Mouse (Mus musculus): ENCODE data around the gene Aldh1a1. TPM values are rescaled to one million over a fixed set of nuclear protein-coding genes. Genes with fewer than 3 reads are reported as not detected.
"Not testable (repeated sequence)": the region's sequence is repeated elsewhere in the genome, so short reads cannot be mapped to it uniquely, and the experiment has no call there.

The Aldh1a1 gene
- polyA plus RNA-seq, 1 experiment from 2014 or later: 1.3 TPM

DNA sequence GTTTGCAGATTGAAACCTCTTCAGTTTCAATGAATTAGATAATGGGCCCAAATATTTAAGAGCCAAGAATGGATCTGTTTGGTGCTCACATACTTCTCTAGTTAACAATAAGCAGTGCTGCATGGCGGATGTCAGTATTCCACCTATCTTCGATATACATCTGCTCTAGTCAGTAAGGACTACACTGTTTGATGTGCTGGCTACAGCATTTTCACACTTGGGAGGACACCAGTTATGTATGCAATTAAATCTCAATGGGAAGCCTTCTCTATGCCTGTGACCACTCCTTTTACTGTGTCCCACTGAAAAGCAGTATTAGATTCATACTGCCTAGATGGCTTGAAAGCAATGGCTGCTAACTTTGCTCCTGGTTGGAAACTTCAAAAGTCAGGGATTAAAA is 111.4 kb downstream of the Aldh1a1 start:
- no peak overlapping the region for H3K9ac ChIP-seq (ENCODE audit: low read depth, low read length)
- no peak overlapping the region for H3K27ac ChIP-seq (ENCODE audit: low read length)
- no peaks in the 10 kb centered on the region for H3K27me3 ChIP-seq (ENCODE audit: control insufficient read depth, insufficient read depth, low read depth, low read length)
- 86% methylated on average over 2 of the region's 2 CpGs for WGBS (ENCODE audit: insufficient replicate concordance)
- no peak for ATAC-seq (ENCODE audit: low read depth)
- H3K4me2 ChIP-seq (ENCODE audit: low read depth, low read length): no peak overlapping the region
- H3K4me3 ChIP-seq (ENCODE audit: low read depth, low read length): no peak overlapping the region
- H3K4me1 ChIP-seq (ENCODE audit: control insufficient read depth, low read depth, low read length): no peaks in the 10 kb centered on the region; the same call in none of the 2 replicates
- H3K36me3 ChIP-seq (ENCODE audit: control insufficient read depth, insufficient read depth): no peaks in the 10 kb centered on the region
- no peaks in the 10 kb centered on the region for H3K9me3 ChIP-seq (replicated peaks; ENCODE audit: control insufficient read depth, low read length)

DNA sequence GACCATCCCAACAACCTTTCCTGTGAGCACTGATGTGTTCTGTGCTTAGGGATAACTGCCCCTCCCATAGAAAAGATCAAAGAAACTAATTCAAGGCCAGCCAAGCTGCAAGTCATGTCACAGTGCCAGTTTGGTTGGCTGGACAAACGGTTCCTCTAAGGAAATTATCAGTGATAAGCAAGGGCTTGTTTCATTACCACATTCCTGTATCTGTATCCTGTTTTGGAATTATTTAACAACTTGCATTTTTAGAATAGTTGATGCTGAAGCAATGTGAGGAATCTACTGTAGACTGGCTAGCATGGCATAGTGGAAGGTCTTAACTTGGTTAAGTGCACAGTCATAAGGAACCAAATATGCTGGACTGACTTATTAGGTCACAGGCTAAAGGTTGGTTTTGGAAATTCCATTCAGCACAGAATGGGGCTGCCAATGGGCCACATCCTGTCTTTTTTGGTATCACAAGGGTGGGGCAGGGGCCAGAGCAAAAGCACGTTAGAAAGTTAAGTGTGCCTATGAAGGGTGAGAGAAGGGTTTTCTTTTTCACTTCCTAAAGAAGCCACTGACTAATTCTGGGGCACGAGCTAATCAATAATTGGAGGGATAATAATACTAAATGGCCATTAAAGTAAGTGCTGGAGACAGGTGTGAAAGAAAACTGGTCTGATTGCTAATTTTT is 121.9 kb downstream of the Aldh1a1 start:
- Histone ChIP-seq H3K4me1 (ENCODE audit: control insufficient read depth, low read depth, low read length) (no peaks in the 10 kb centered on the region), H3K36me3 (ENCODE audit: control insufficient read depth, insufficient read depth) (no peaks in the 10 kb centered on the region), H3K27me3 (ENCODE audit: control insufficient read depth, insufficient read depth, low read depth, low read length) (no peaks in the 10 kb centered on the region), H3K4me3 (ENCODE audit: low read depth, low read length) (no peak overlapping the region), H3K9ac (ENCODE audit: low read depth, low read length) (no peak overlapping the region), H3K4me2 (ENCODE audit: low read depth, low read length) (no peak overlapping the region), H3K27ac (ENCODE audit: low read length) (no peak overlapping the region), H3K9me3 (replicated peaks; ENCODE audit: control insufficient read depth, low read length) (no peaks in the 10 kb centered on the region)
- ATAC-seq (ENCODE audit: low read depth): no peak
- 32% methylated on average over 3 of the region's 3 CpGs for WGBS (ENCODE audit: insufficient replicate concordance)

DNA sequence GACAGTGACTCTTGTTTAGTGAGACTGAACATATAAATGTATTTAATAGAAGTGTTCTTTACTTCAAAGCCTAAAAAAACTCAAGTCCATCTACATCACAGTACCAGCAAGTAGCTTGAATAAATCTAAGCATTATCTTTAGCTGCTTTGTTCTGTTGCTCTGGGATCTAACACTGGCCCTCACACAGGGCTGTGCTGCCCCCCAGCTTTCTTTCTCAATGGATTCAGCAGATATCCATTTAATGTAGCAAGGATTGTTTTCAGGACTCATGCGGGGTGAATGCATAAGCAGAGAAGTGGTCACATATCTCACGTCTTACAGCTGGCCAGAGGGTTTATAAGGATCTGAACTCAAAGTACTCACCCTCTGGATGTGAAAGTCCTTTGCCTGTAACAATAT is 129.9 kb downstream of the Aldh1a1 start:
- Histone ChIP-seq H3K9ac (ENCODE audit: low read depth, low read length) (no peak overlapping the region), H3K9me3 (replicated peaks; ENCODE audit: control insufficient read depth, low read length) (no peaks in the 10 kb centered on the region), H3K27me3 (ENCODE audit: control insufficient read depth, insufficient read depth, low read depth, low read length) (no peaks in the 10 kb centered on the region), H3K27ac (ENCODE audit: low read length) (no peak overlapping the region), H3K4me1 (ENCODE audit: control insufficient read depth, low read depth, low read length) (no peaks in the 10 kb centered on the region), H3K4me2 (ENCODE audit: low read depth, low read length) (no peak overlapping the region), H3K4me3 (ENCODE audit: low read depth, low read length) (no peak overlapping the region), H3K36me3 (ENCODE audit: control insufficient read depth, insufficient read depth) (no peaks in the 10 kb centered on the region)
- no peak for ATAC-seq (ENCODE audit: low read depth)
- 51% methylated on average over 2 of the region's 2 CpGs for WGBS (ENCODE audit: insufficient replicate concordance)

DNA sequence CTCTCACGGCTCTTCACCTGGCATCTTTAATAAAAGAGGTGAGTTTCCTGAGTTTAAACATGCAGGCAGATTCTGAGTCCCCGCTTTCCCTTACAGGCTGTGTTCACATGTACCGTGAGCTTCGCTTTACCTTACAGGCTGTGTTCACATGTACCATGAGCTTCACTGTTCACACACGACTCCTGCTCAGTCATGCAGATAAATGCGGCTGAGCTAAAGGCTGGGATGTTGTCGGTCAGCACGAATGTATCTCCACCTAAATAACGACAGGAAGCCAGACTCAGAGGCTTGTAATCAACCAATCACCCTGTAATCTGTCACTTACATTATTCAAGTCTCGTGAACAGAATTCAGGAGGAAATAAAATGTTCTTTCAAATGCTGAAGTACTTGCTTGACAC is 130.9 kb downstream of the Aldh1a1 start:
- 62% methylated on average over 10 of the region's 10 CpGs for WGBS (ENCODE audit: insufficient replicate concordance)
- Histone ChIP-seq H3K27me3 (ENCODE audit: control insufficient read depth, insufficient read depth, low read depth, low read length) (no peaks in the 10 kb centered on the region), H3K9ac (ENCODE audit: low read depth, low read length) (no peak overlapping the region), H3K4me2 (ENCODE audit: low read depth, low read length) (no peak overlapping the region), H3K27ac (ENCODE audit: low read length) (no peak overlapping the region), H3K4me3 (ENCODE audit: low read depth, low read length) (no peak overlapping the region), H3K9me3 (replicated peaks; ENCODE audit: control insufficient read depth, low read length) (no peaks in the 10 kb centered on the region), H3K36me3 (ENCODE audit: control insufficient read depth, insufficient read depth) (no peaks in the 10 kb centered on the region), H3K4me1 (ENCODE audit: control insufficient read depth, low read depth, low read length) (no peaks in the 10 kb centered on the region)
- ATAC-seq (ENCODE audit: low read depth): no peak

DNA sequence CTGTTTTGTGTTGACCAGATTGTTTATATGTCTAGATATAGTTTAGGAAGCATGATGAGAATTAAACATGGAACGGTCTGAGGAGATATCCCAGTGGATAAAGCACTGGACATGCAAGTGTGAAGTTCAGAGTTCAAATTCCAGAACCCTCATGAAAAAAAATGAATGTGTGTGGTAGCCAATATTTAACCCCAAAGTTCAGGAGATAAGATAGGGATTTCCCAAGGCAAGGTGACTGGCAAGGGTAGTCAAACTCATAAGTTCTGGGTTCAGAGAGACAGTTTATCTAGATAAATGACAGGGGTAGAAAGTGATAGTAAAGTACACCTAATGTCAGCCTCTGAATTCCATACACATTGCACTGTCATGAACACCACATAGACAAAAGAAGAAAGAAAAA is 138.5 kb downstream of the Aldh1a1 start:
- Histone ChIP-seq H3K36me3 (ENCODE audit: control insufficient read depth, insufficient read depth) (no peaks in the 10 kb centered on the region), H3K27ac (ENCODE audit: low read length) (no peak overlapping the region), H3K4me1 (ENCODE audit: control insufficient read depth, low read depth, low read length) (no peaks in the 10 kb centered on the region), H3K27me3 (ENCODE audit: control insufficient read depth, insufficient read depth, low read depth, low read length) (no peaks in the 10 kb centered on the region), H3K4me2 (ENCODE audit: low read depth, low read length) (no peak overlapping the region), H3K4me3 (ENCODE audit: low read depth, low read length) (no peak overlapping the region), H3K9ac (ENCODE audit: low read depth, low read length) (no peak overlapping the region), H3K9me3 (replicated peaks; ENCODE audit: control insufficient read depth, low read length) (no peaks in the 10 kb centered on the region)
- ATAC-seq (ENCODE audit: low read depth): peak; percentile 48
- WGBS (ENCODE audit: insufficient replicate concordance): 44% methylated on average over 1 of the region's 1 CpGs

DNA sequence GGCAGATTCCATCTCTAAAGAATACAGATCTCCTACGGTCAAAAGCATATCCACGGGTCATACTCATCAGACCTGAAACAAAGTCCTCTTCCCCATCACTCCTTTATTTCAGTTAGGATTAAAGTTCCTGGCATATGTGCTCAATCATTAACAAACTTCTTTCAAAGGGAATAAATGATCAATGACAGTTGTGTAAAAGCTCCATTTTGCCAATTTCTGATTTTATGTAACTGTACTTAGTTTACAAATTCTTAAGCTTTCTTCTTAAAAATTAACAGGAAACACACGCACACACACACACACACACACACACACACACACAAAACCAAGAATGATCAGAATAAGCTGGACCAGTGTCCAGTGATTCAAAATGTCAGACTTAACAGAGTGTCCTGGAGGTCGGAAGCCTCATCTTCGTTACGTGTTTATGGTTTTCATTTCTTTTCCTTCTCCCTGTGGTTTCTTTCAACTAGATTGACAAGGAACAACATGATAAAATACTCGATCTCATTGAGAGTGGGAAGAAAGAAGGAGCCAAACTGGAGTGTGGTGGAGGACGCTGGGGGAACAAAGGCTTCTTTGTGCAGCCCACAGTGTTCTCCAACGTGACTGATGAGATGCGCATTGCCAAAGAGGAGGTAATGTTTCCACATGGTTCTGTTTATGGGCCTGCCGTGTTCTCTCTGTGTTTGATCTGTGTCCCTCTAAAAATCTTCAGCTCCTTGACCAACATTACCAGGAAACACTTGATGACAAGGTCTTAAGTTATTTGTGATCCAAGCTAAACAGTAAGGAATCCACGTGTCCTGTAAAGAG is 141.6 kb downstream of the Aldh1a1 start:
- WGBS (ENCODE audit: insufficient replicate concordance): 57% methylated on average over 12 of the region's 12 CpGs
- Histone ChIP-seq H3K36me3 (ENCODE audit: control insufficient read depth, insufficient read depth) (no peaks in the 10 kb centered on the region), H3K4me1 (ENCODE audit: control insufficient read depth, low read depth, low read length) (no peaks in the 10 kb centered on the region), H3K27ac (ENCODE audit: low read length) (no peak overlapping the region), H3K4me3 (ENCODE audit: low read depth, low read length) (no peak overlapping the region), H3K9me3 (replicated peaks; ENCODE audit: control insufficient read depth, low read length) (no peaks in the 10 kb centered on the region), H3K4me2 (ENCODE audit: low read depth, low read length) (no peak overlapping the region), H3K27me3 (ENCODE audit: control insufficient read depth, insufficient read depth, low read depth, low read length) (no peaks in the 10 kb centered on the region), H3K9ac (ENCODE audit: low read depth, low read length) (no peak overlapping the region)
- ATAC-seq (ENCODE audit: low read depth): no peak

DNA sequence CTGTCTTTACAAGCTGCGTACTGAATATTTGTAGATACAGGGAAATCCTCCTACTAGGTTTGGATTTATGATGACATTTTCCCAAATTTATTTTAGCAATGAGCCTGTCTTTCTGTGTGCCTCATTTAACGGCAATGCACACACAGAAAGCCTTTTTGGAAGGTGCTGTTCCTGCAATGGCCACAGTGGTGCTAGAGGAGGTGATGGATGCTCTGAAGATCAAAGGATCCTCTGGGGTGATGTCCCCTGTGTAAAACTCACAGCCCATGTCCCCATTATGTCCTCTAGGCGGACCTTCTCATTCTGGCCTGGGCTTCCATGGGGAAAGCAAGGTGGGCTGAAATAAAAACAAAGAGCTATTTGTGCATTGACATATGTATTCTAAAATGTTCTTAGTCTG is 151.8 kb downstream of the Aldh1a1 start:
- no peak overlapping the region for H3K4me2 ChIP-seq (ENCODE audit: low read depth, low read length)
- WGBS (ENCODE audit: insufficient replicate concordance): 52% methylated on average over 3 of the region's 3 CpGs
- no peak overlapping the region for H3K4me3 ChIP-seq (ENCODE audit: low read depth, low read length)
- no peaks in the 10 kb centered on the region for H3K4me1 ChIP-seq (ENCODE audit: control insufficient read depth, low read depth, low read length)
- H3K36me3 ChIP-seq (ENCODE audit: control insufficient read depth, insufficient read depth): no peaks in the 10 kb centered on the region
- H3K27ac ChIP-seq (ENCODE audit: low read length): no peak overlapping the region
- H3K9me3 ChIP-seq (replicated peaks; ENCODE audit: control insufficient read depth, low read length): no peaks in the 10 kb centered on the region
- no peak overlapping the region for H3K9ac ChIP-seq (ENCODE audit: low read depth, low read length)
- ATAC-seq (ENCODE audit: low read depth): no peak
- no peaks in the 10 kb centered on the region for H3K27me3 ChIP-seq (ENCODE audit: control insufficient read depth, insufficient read depth, low read depth, low read length)

DNA sequence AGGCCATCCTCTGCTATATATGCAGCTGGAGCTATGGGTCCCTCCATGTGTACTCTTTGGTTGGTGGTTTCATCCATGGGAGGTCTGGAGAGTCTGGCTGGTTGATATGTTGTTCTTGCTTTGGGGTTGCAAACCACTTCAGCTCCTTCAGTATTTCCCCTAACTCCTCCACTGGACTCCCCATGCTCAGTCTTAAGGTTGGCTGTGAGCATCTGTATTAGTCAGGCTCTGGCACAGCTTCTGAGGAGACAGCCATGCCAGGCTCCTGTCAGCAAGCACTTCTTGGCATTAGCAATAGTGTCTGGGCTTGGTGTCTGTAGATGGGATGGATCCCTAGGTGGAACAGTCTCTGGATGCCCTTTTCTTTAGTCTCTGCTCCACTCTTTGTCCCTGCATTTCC is 155.0 kb downstream of the Aldh1a1 start:
- not testable (repeated sequence) for H3K27ac ChIP-seq (ENCODE audit: low read length); H3K36me3 ChIP-seq (ENCODE audit: control insufficient read depth, insufficient read depth); H3K4me2 ChIP-seq (ENCODE audit: low read depth, low read length); ATAC-seq (ENCODE audit: low read depth); H3K4me3 ChIP-seq (ENCODE audit: low read depth, low read length); H3K9me3 ChIP-seq (replicated peaks; ENCODE audit: control insufficient read depth, low read length); H3K9ac ChIP-seq (ENCODE audit: low read depth, low read length); H3K27me3 ChIP-seq (ENCODE audit: control insufficient read depth, insufficient read depth, low read depth, low read length); H3K4me1 ChIP-seq (ENCODE audit: control insufficient read depth, low read depth, low read length)

DNA sequence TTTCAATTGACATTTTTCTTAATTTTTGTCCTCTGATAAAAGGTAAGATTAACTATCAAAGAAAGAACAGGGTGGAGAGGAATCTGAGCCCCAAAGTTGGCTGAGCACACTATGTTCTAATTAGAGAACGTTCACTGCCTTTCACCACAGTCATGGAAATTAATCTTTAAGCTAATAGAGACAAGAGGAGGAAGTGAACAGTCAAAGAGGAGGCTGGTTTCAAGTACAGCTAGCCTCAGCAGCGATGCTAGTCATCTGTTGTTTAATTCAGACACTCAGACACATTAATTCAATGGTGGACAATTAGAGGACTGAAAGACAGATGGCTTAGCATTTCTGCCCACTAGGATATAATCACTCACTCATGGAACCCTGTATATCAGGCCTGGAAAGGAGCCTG is 157.5 kb downstream of the Aldh1a1 start:
- Histone ChIP-seq H3K4me1 (ENCODE audit: control insufficient read depth, low read depth, low read length) (no peaks in the 10 kb centered on the region), H3K27ac (ENCODE audit: low read length) (no peak overlapping the region)
- 24% methylated on average over 2 of the region's 2 CpGs for WGBS (ENCODE audit: insufficient replicate concordance)

More for the DNA sequence above, 157.5 kb downstream of the Aldh1a1 start:
- no peak for ATAC-seq (ENCODE audit: low read depth)
- no peaks in the 10 kb centered on the region for H3K27me3 ChIP-seq (ENCODE audit: control insufficient read depth, insufficient read depth, low read depth, low read length)
- no peaks in the 10 kb centered on the region for H3K36me3 ChIP-seq (ENCODE audit: control insufficient read depth, insufficient read depth)
- no peak overlapping the region for H3K4me3 ChIP-seq (ENCODE audit: low read depth, low read length)
- no peak overlapping the region for H3K9ac ChIP-seq (ENCODE audit: low read depth, low read length)
- no peaks in the 10 kb centered on the region for H3K9me3 ChIP-seq (replicated peaks; ENCODE audit: control insufficient read depth, low read length)
- H3K4me2 ChIP-seq (ENCODE audit: low read depth, low read length): no peak overlapping the region
